Mouse (Mus musculus): Measurements from ENCODE around the gene Dsp.

GRCm38 (mm10) chr13:38148348-38148747, 2.7 kb upstream of the Dsp start:
- TF ChIP-seq CTCF (IDR thresholded peaks at IDR 0.05; ENCODE audit: low read depth), result no peak
- TF ChIP-seq EP300 (IDR thresholded peaks at IDR 0.05; ENCODE audit: low read depth), result peak; percentile 96
